Mouse (Mus musculus): ENCODE data around the gene Etnppl. TPM values are rescaled to one million over a fixed set of nuclear protein-coding genes. Genes with fewer than 3 reads are reported as not detected.

Gene Etnppl
- total RNA-seq, 2 experiments from 2014 or later = not detected

DNA sequence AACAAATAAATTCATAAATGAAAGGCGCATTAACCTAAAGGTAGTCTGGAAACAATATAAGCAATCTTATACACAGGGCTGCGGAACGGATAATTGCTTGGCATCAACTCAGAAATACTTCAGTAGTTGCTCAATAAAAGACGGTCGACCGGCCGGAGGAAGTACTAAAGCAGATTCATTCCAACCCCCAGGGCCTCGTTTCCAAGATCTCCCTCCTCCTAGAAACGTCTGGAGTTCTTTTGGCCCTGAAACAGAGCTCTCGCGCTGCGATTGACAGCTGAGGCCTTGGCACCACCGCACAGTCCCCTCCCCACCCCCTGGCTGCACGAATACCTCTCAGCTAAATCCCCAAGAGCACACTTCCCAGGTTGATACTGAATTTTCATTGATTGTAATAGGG is 54.0 kb downstream of the Etnppl start:
- intact Hi-C loops (cut with DNase I) = no loop called here
- DNase-seq = no peak

DNA sequence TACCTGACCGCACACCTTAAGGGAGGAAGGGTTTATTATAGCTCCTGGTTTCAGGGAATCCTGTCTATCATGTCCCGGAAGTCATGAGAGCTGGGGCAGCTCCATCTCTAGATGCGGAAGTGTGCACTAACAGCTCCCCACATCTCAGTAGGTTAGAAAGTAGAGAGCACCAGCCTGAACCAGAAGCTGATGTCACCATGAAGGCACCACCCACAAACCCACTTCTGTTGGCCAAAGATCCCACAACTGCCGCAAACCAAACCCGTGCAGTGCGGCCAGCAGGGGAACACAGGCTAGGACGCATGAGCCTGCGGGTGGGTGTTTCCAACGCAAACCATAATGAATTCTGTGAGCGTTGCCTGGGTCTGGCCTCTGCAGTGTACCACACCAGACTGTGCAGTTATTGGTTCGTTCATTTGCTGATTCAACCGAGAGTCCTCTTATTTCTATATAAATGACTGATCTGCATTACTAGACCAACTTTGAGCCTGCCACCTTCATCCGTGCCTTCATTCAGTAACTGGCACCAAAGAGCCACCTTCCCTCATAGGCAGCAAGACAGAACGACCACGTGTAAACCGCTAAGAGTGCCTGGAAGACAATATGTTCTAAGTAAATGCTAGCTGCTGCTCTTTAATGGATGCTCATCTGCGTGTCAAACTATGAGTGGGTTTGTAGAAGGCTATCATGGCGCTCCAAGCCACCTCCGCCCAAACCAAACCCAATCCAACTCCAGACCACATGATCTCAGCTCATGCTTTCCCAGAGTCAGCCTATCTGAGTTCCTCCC is 60.6 kb downstream of the Etnppl start:
- intact Hi-C loops (cut with DNase I) = no loop called here
- no peak for DNase-seq

DNA sequence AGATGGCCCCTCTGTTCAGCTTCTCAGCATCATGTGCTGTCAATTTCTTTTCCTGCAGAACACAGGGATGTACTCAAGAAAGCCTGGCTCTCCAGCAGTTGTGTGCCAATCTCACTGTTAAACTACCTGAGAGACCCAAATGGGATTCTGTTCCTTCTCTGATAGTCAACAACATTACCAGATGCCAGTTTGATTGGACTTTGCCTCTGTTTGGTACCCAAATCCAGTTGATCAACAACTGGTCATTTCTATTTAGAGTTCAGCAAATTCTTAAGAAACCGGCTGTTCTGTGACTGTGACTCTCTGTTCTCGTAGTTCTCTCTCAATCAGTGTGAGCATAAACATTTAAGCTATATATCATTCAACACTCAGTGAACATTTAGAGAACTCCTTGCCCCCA is 64.0 kb downstream of the Etnppl start:
- intact Hi-C loops (cut with DNase I) = no loop called here
- DNase-seq = no peak

DNA sequence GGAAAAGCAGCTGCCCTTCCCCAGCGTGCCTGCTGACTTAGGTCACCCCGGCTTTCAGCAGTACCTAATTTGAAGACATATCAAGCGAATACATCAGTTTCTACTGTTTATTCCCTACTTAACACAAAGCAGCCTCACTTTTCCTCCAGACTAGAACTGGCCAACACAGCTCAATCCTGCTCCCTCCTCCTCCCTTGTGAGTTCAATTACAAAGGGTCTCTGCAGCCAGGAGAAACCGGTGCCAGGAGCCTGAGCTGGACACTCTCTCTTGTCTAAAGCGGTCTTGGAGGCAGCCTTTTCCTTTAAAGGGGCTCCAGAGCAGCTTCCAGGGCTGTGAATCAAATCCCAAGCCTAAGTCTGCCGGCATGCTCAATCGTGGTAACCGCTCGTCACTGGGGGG is 64.9 kb downstream of the Etnppl start:
- intact Hi-C loops (cut with DNase I) = no loop called here
- DNase-seq = no peak

DNA sequence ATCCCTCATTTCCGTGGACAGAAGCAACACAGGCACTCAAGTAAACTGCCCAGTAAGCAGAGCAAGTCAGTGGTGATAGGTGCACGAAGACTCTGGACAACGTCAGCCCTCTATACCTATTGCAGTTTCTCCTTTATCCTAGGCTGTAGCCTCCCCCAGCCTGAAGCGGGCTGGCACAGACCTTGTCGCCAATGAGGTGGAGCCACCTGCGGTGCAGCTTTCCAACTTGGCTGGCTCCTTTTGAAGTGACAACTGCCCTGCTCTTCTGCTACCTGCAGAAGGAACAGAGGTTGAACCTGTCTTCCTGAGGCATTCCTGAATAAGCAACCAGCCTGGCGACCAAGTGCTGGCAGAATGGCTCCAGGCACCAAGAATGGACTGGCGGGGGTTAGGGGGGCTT is 66.6 kb downstream of the Etnppl start:
- no peak for DNase-seq
- intact Hi-C loops (cut with DNase I) = no loop called here

DNA sequence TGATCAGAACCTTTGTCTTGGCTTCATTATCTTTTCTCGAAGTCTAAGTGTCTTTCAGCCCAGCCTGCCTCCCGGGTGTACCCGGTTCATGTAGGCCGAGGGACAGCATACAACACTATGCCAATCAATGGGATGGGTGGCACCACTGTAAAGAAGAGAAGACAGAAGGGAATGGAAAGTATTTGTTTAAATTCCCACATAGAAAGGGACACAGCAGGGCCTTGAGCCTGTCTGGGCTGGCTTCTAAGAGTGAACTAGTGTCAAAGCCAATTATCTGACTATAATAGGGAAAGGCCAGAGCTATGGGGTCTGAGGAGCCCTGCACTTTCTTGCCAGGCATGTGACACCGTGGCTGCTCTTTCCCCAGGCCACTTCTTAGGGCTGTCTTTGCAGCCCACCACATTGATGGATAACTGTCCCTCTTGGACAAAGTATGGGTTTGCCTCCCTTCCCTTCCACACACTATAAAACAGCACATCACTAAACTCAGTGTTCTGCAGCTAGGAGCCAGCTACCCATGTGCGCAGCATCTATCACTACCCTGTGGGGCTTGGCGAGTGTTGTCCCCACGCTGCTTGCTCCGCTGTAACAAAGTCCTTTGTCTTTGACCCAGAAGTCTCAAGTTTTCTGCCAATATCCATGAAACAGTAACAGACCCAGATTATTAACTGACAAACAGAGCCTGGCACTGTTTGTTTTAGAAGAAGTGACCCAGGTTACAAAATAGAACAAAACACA is 67.2 kb downstream of the Etnppl start:
- intact Hi-C loops (cut with DNase I) = no loop called here
- no peak for DNase-seq

DNA sequence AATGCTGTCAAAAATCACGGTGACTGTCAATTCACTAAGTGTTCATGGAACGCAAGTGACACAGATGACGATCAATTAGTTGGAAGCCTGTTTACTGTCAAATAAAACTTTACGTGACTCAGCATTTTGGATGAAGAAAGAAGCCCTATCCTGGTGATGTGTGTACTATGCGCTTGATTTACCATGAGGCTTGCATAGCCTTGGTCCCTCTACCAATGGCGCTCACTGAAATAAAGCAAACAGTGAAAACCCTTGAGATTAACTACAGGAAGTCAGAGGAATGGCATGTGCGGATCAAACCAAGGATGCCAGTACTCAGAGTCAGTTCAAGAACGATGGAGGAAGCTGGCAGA is 67.7 kb downstream of the Etnppl start:
- intact Hi-C loops (cut with DNase I) = no loop called here

DNA sequence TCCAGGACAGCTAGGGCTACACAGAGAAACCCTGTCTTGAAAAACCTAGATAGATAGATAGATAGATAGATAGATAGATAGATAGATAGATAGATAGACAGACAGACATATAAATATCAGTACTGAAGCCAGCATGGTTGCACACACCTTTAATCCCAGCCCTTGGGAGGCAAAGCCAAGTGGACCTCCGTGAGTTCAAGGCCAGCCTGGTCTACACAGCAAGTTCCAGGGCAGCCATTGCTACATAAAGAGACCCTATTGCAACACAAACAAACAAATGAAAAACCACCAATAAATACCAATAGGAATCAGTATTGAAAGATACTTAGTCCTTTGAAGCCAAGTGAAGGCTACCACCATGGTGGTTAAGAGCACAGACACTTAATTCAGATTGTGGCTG is 69.8 kb downstream of the Etnppl start:
- no peak for DNase-seq
- intact Hi-C loops (cut with DNase I) = no loop called here

More for the DNA sequence above, 67.7 kb downstream of the Etnppl start:
- no peak for DNase-seq

Other genes starting within 250 kb of the Etnppl start
- gene Ostc, start 92.0 kb downstream of the Etnppl start, total RNA-seq (2021) = 10 to 100 TPM; 28.9 to 33.4 TPM
- 100 to 1,000 TPM; 274 to 330 TPM for gene Rpl34, start 113.0 kb downstream of the Etnppl start, total RNA-seq (2021)